Mouse (Mus musculus): ENCODE data around the gene Adamtsl1. TPM values are rescaled to one million over a fixed set of nuclear protein-coding genes. Genes with fewer than 3 reads are reported as not detected.
A peak's percentile ranks its signal among the peaks of the same experiment; 100 is the strongest.

Adamtsl1 gene
- polyA plus RNA-seq, 1 experiment from 2014 or later: 17.6 TPM

GRCm38 (mm10) chr4:85677621-85678020 lies 163.6 kb downstream of the Adamtsl1 start:
- H3K9me3 ChIP-seq: no peaks in the 10 kb centered on the region
- 46% methylated on average over 1 of the region's 1 CpGs for WGBS

GRCm38 (mm10) chr4:85686160-85686559 lies 172.2 kb downstream of the Adamtsl1 start:
- 37% methylated on average over 4 of the region's 4 CpGs for WGBS
- ATAC-seq (ENCODE audit: borderline replicate concordance, extremely low read depth, low FRiP score, low TSS enrichment): peak; percentile 42; the same call in 1 of the 2 replicates

More at GRCm38 (mm10) chr4:85677621-85678020, 163.6 kb downstream of the Adamtsl1 start:
- no peak for ATAC-seq (ENCODE audit: borderline replicate concordance, extremely low read depth, low FRiP score, low TSS enrichment)
- Histone ChIP-seq H3K27ac (no peak overlapping the region), H3K4me2 (no peak overlapping the region), H3K4me1 (peaks cover under 1% of the 10 kb centered on the region; the same call in 1 of the 2 replicates), H3K27me3 (no peaks in the 10 kb centered on the region), H3K9ac (no peak overlapping the region), H3K4me3 (no peak overlapping the region), H3K36me3 (no peaks in the 10 kb centered on the region)

GRCm38 (mm10) chr4:85695237-85695636 lies 181.3 kb downstream of the Adamtsl1 start:
- Histone ChIP-seq H3K36me3 (no peaks in the 10 kb centered on the region), H3K9ac (no peak overlapping the region), H3K4me2 (no peak overlapping the region), H3K27me3 (no peaks in the 10 kb centered on the region), H3K9me3 (no peaks in the 10 kb centered on the region), H3K4me3 (no peak overlapping the region), H3K4me1 (no peaks in the 10 kb centered on the region), H3K27ac (no peak overlapping the region)
- 61% methylated on average over 1 of the region's 1 CpGs for WGBS
- no peak for ATAC-seq (ENCODE audit: borderline replicate concordance, extremely low read depth, low FRiP score, low TSS enrichment)

More at GRCm38 (mm10) chr4:85686160-85686559, 172.2 kb downstream of the Adamtsl1 start:
- Histone ChIP-seq H3K36me3 (no peaks in the 10 kb centered on the region), H3K27me3 (no peaks in the 10 kb centered on the region), H3K9ac (no peak overlapping the region), H3K27ac (no peak overlapping the region), H3K9me3 (no peaks in the 10 kb centered on the region), H3K4me3 (no peak overlapping the region), H3K4me1 (peaks cover 8% of the 10 kb centered on the region; the same call in 1 of the 2 replicates), H3K4me2 (no peak overlapping the region)

GRCm38 (mm10) chr4:85707352-85708057 lies 193.5 kb downstream of the Adamtsl1 start:
- H3K27me3 ChIP-seq: no peaks in the 10 kb centered on the region
- 0 out of 2 replicates have a peak, but pooled peaks cover 7% of the 10 kb centered on the region for H3K4me1 ChIP-seq
- no peaks in the 10 kb centered on the region for H3K9me3 ChIP-seq
- no peak overlapping the region for H3K9ac ChIP-seq
- no peak overlapping the region for H3K27ac ChIP-seq
- H3K36me3 ChIP-seq: no peaks in the 10 kb centered on the region
- no peak for ATAC-seq (ENCODE audit: borderline replicate concordance, extremely low read depth, low FRiP score, low TSS enrichment)
- H3K4me2 ChIP-seq: no peak overlapping the region
- H3K4me3 ChIP-seq: no peak overlapping the region
- 68% methylated on average over 7 of the region's 7 CpGs for WGBS

- Histone ChIP-seq H3K27me3 (no peaks in the 10 kb centered on the region), H3K4me2 (no peak overlapping the region), H3K4me3 (no peak overlapping the region), H3K27ac (no peak overlapping the region), H3K9ac (no peak overlapping the region), H3K4me1 (0 out of 2 replicates have a peak, but pooled peaks cover 7% of the 10 kb centered on the region), H3K36me3 (no peaks in the 10 kb centered on the region), H3K9me3 (no peaks in the 10 kb centered on the region)
- no peak for ATAC-seq (ENCODE audit: borderline replicate concordance, extremely low read depth, low FRiP score, low TSS enrichment)
- 91% methylated on average over 2 of the region's 2 CpGs for WGBS
These were observed 195.7 kb downstream of the Adamtsl1 start for GRCm38 (mm10) chr4:85709636-85710035.

GRCm38 (mm10) chr4:85724999-85725398 lies 211.0 kb downstream of the Adamtsl1 start:
- no peaks in the 10 kb centered on the region for H3K4me1 ChIP-seq
- no peak overlapping the region for H3K9ac ChIP-seq
- no peaks in the 10 kb centered on the region for H3K27me3 ChIP-seq
- no peak overlapping the region for H3K4me2 ChIP-seq
- H3K9me3 ChIP-seq: no peaks in the 10 kb centered on the region
- WGBS: 32% methylated on average over 3 of the region's 3 CpGs
- H3K4me3 ChIP-seq: no peak overlapping the region
- ATAC-seq (ENCODE audit: borderline replicate concordance, extremely low read depth, low FRiP score, low TSS enrichment): no peak
- no peaks in the 10 kb centered on the region for H3K36me3 ChIP-seq
- H3K27ac ChIP-seq: no peak overlapping the region

GRCm38 (mm10) chr4:85727731-85728130 lies 213.8 kb downstream of the Adamtsl1 start:
- Histone ChIP-seq H3K27ac (no peak overlapping the region), H3K9ac (no peak overlapping the region), H3K4me3 (no peak overlapping the region), H3K27me3 (no peaks in the 10 kb centered on the region), H3K9me3 (no peaks in the 10 kb centered on the region), H3K4me1 (no peaks in the 10 kb centered on the region), H3K4me2 (no peak overlapping the region), H3K36me3 (no peaks in the 10 kb centered on the region)
- no peak for ATAC-seq (ENCODE audit: borderline replicate concordance, extremely low read depth, low FRiP score, low TSS enrichment)
- WGBS: 60% methylated on average over 2 of the region's 2 CpGs

GRCm38 (mm10) chr4:85728416-85728815 lies 214.4 kb downstream of the Adamtsl1 start:
- WGBS: 78% methylated on average over 1 of the region's 1 CpGs
- no peaks in the 10 kb centered on the region for H3K4me1 ChIP-seq
- no peak overlapping the region for H3K4me3 ChIP-seq
- H3K9me3 ChIP-seq: no peaks in the 10 kb centered on the region
- H3K9ac ChIP-seq: no peak overlapping the region
- no peak overlapping the region for H3K27ac ChIP-seq
- no peaks in the 10 kb centered on the region for H3K27me3 ChIP-seq
- ATAC-seq (ENCODE audit: borderline replicate concordance, extremely low read depth, low FRiP score, low TSS enrichment): no peak
- no peaks in the 10 kb centered on the region for H3K36me3 ChIP-seq
- no peak overlapping the region for H3K4me2 ChIP-seq

- no peak overlapping the region for H3K9ac ChIP-seq
- H3K4me1 ChIP-seq: peaks cover 14% of the 10 kb centered on the region; the same call in 1 of the 2 replicates
- no peak overlapping the region for H3K4me3 ChIP-seq
- H3K4me2 ChIP-seq: no peak overlapping the region
- H3K27me3 ChIP-seq: no peaks in the 10 kb centered on the region
- peak; percentile 63 for ATAC-seq (ENCODE audit: borderline replicate concordance, extremely low read depth, low FRiP score, low TSS enrichment)
- WGBS: 37% methylated on average over 4 of the region's 4 CpGs
- H3K27ac ChIP-seq: peak overlapping the region; percentile 70; the same call in 1 of the 2 replicates
- H3K36me3 ChIP-seq: no peaks in the 10 kb centered on the region
- no peaks in the 10 kb centered on the region for H3K9me3 ChIP-seq
These were observed 226.5 kb downstream of the Adamtsl1 start for GRCm38 (mm10) chr4:85740478-85740877.

- H3K9ac ChIP-seq: no peak overlapping the region
- peak overlapping the region; percentile 71 for H3K27ac ChIP-seq
- peaks cover 14% of the 10 kb centered on the region; the same call in 1 of the 2 replicates for H3K4me1 ChIP-seq
- H3K9me3 ChIP-seq: no peaks in the 10 kb centered on the region
- ATAC-seq (ENCODE audit: borderline replicate concordance, extremely low read depth, low FRiP score, low TSS enrichment): peak; percentile 69
- WGBS: 7% methylated on average over 3 of the region's 3 CpGs
- H3K4me3 ChIP-seq: no peak overlapping the region
- H3K36me3 ChIP-seq: no peaks in the 10 kb centered on the region
- no peaks in the 10 kb centered on the region for H3K27me3 ChIP-seq
- peak overlapping the region; percentile 2; the same call in 1 of the 2 replicates for H3K4me2 ChIP-seq
These were observed 227.9 kb downstream of the Adamtsl1 start for GRCm38 (mm10) chr4:85741825-85742391.

- H3K4me2 ChIP-seq: no peak overlapping the region
- no peak for ATAC-seq (ENCODE audit: borderline replicate concordance, extremely low read depth, low FRiP score, low TSS enrichment)
- no peaks in the 10 kb centered on the region for H3K36me3 ChIP-seq
- H3K4me3 ChIP-seq: no peak overlapping the region
- no peaks in the 10 kb centered on the region for H3K27me3 ChIP-seq
- 76% methylated on average over 1 of the region's 1 CpGs for WGBS
- peak overlapping the region; percentile 71; the same call in 1 of the 2 replicates for H3K27ac ChIP-seq
- H3K9ac ChIP-seq: no peak overlapping the region
- peaks cover 14% of the 10 kb centered on the region; the same call in 1 of the 2 replicates for H3K4me1 ChIP-seq
- H3K9me3 ChIP-seq: no peaks in the 10 kb centered on the region
These were observed 229.5 kb downstream of the Adamtsl1 start for GRCm38 (mm10) chr4:85743427-85743826.

- H3K4me3 ChIP-seq: no peak overlapping the region
- H3K4me1 ChIP-seq: peaks cover 12% of the 10 kb centered on the region
- 85% methylated on average over 3 of the region's 3 CpGs for WGBS
- ATAC-seq (ENCODE audit: borderline replicate concordance, extremely low read depth, low FRiP score, low TSS enrichment): no peak
- no peaks in the 10 kb centered on the region for H3K9me3 ChIP-seq
- no peak overlapping the region for H3K9ac ChIP-seq
- no peak overlapping the region for H3K4me2 ChIP-seq
- H3K36me3 ChIP-seq: no peaks in the 10 kb centered on the region
- no peak overlapping the region for H3K27ac ChIP-seq
- H3K27me3 ChIP-seq: no peaks in the 10 kb centered on the region
These were observed 248.7 kb downstream of the Adamtsl1 start for GRCm38 (mm10) chr4:85762684-85763083.

Data from lung, embryonic 15.5 days (tissue).